Mouse (Mus musculus): ENCODE measurements around the gene Sec24a.
A peak's percentile ranks its signal among the peaks of the same experiment; 100 is the strongest.
"Not testable (repeated sequence)": the region's sequence is repeated elsewhere in the genome, so short reads cannot be mapped to it uniquely, and the experiment has no call there.

Gene Sec24a

GRCm38 (mm10) chr11:51759941-51760657 lies 3.3 kb downstream of the Sec24a start:
- no peak for DNase-seq (ENCODE audit: low spot score)

GRCm38 (mm10) chr11:51759251-51759650 lies 4.2 kb downstream of the Sec24a start:
- no peak for DNase-seq (ENCODE audit: low spot score)

DNA sequence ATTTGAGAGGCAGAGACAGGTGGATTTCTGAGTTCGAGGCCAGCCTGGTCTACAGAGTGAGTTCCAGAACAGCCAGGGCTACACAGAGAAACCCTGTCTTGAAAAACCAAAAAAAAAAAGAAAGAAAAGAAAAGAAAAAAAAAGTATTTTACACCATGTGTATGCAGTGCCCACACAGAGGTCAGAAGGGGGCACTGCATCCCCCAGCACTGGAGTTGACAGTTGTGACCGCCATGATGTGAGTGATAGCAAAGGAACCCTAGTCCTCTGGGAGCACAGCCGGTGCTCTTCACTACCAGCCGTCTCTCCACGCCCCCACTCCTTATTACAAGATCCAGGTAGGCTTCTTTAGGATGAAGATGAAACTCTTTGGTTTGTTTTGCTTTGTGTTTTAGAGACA lies 5.2 kb downstream of the Sec24a start:
- DNase-seq (ENCODE audit: low spot score): not testable (repeated sequence)

- no peak for DNase-seq (ENCODE audit: low spot score)
Observed at GRCm38 (mm10) chr11:51757625-51758024, 5.8 kb downstream of the Sec24a start.

- DNase-seq (ENCODE audit: low spot score): no peak
Observed at GRCm38 (mm10) chr11:51757023-51757422, 6.4 kb downstream of the Sec24a start.

DNA sequence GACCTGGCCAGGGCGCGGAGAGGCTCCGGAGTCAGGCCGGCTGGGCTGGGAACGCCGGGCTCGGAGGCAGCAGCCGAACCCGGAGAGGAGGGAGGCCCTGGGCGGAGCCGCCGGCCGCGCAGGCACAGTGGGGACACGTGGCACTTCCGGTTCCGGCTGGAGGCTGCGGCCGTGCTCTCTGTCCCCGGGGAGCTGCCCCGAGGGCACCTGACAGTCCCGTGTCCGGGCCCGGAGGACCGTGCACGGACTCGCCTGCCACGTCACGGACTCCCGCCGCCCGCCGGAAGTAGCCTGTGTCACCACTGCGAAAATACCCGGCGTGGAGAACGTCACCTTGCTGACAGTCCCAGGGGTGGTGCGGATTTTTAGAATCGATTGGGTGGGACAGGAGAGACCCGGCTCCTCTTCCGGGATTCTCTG lies 7.1 kb downstream of the Sec24a start:
- peak; percentile 92 for DNase-seq (ENCODE audit: low spot score)

DNA sequence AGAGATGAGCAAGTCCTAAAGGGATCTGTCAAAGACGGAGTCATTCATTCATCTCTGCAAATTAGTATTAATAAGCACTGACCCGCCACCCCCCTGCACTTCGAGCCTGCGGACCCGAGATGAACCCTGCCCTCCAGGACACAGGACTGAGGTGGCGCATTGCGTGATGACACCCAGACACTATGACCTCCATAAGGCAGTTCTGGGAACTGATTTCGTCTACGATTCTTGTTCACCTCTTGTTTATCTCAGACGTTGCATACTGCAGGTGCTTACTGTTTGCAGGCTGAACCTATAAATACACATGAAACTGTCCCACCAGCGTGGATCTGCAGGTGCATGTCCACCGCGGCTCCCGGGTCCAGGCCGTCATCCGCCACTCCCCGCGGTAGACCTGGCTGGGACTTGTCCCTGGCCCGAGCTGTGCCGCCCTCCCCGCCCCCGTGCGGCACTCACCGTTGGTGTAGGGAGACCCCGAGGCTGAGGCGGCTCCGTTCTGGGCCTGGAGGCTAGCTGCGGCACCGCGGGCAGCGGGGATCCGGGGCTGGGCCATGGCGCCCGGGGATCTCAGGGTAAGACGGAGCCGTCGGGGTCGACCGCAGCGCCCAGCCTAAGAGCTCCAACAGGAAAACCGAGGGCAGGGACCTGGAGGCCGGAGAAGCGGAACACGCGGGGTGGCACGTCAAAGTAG lies 7.7 kb downstream of the Sec24a start:
- no peak for DNase-seq (ENCODE audit: low spot score)

GRCm38 (mm10) chr11:51751623-51752225 lies 11.7 kb downstream of the Sec24a start:
- not testable (repeated sequence) for DNase-seq (ENCODE audit: low spot score)

GRCm38 (mm10) chr11:51746096-51746495 lies 17.3 kb downstream of the Sec24a start:
- no peak for DNase-seq (ENCODE audit: low spot score)

- DNase-seq (ENCODE audit: low spot score): no peak
Observed at GRCm38 (mm10) chr11:51740701-51741100, 22.7 kb downstream of the Sec24a start.

DNA sequence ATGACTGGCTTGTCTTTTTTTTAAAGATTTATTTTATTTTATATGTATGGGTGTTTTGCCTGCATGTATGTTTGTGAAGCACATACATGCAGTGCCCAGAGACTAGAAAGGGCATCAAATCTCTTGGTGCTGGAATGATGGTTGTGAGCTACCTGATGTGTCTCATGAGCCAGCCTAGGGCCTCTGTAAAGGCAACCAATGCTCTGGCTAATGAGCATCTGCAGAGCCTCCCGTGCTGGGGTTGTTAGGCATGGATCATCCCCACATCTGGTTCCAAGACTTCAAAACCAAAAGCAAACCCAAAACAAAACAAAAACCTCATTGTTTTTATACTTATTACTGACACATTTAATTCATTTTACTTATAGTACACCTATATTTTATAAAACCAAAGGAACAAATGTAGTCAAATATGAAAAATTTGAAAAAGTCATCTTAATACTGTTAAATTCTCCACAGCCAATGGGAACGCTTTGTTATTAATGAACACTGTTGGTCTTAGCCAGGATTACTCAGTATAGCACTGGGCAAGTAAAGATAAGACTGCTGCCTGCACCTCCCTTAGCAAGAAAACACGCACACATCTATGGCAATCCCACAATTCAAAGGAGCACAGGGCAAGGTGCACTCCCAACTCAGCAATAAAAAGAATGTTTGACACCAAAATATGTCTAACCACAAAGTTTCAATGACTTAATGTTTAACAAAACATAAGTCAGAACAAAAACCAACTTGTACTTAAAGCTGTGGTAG lies 24.6 kb downstream of the Sec24a start:
- no peak for DNase-seq (ENCODE audit: low spot score)

DNA sequence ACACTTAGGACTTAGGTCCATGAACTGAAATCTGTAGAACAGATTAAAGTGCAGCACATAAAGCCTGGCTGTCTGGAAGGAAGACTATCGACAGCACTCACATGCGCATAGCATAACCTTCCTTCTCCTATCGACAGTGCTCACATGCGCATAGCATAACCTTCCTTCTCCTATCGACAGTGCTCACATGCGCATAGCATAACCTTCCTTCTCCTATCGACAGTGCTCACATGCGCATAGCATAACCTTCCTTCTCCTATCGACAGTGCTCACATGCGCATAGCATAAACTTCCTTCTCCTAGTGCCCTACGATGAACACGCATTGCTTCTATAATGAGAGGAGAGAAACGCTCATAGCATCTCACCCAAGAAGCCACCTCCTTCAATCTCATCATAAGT lies 29.2 kb downstream of the Sec24a start:
- not testable (repeated sequence) for DNase-seq (ENCODE audit: low spot score)

DNA sequence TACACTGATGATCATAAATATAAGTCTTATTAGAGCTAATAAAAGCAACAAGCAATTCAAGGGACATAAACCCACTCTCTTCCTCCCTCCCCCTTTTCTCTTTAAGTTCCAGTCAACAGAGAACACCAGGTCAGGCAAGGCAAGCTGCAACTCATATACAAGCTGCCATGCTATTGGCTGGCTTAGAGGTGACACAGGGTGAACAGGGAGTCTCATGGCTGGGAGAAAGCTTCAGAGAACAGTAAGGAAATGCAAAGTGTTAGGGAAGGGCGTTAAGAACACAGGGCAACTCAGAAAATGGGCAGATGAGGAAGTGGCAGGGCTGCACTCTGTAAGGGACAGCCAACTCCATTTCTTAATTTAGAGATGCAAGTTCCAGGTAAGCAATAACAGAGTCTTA lies 30.6 kb downstream of the Sec24a start:
- DNase-seq (ENCODE audit: low spot score): no peak

DNA sequence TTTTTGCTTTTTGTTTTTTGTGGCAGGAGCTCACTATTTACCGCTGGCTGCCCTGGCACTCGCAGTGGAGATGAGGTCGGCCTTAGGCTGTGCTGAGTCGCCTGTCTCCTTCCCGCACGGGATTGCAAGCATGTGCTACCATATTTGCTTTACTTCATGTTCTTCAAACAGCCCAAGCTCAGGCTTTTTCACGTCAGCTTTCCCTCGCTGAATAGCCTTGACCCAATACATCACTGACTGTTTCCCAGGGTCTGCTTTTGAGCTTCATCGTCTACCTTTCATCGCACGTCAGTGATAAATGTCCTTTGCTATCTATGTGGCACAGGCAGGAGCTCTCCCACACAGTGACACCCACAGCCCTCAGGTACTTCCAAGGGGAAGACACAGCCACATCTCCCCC lies 42.4 kb downstream of the Sec24a start:
- DNase-seq (ENCODE audit: low spot score): no peak

DNA sequence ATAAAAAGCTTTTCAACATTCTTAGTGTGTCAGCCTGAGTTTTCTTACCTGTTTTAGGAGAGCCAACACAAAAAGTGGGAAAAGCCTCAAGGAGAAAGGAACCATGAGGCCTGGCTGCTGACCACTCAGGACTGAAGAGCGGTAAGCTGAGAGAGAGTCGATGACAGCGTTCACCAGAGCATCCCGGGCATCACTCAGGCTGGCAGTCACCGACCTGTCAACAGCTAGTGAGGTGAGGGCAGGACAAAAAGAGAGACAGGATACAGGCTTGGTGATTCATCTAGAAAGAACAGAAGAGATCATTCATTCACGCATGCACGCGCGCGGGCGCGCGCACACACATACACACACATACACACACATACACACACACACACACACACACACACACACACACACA lies 56.4 kb downstream of the Sec24a start:
- no peak for DNase-seq (ENCODE audit: low spot score)

GRCm38 (mm10) chr11:51706451-51706850 lies 57.0 kb downstream of the Sec24a start:
- DNase-seq (ENCODE audit: low spot score): no peak

DNA sequence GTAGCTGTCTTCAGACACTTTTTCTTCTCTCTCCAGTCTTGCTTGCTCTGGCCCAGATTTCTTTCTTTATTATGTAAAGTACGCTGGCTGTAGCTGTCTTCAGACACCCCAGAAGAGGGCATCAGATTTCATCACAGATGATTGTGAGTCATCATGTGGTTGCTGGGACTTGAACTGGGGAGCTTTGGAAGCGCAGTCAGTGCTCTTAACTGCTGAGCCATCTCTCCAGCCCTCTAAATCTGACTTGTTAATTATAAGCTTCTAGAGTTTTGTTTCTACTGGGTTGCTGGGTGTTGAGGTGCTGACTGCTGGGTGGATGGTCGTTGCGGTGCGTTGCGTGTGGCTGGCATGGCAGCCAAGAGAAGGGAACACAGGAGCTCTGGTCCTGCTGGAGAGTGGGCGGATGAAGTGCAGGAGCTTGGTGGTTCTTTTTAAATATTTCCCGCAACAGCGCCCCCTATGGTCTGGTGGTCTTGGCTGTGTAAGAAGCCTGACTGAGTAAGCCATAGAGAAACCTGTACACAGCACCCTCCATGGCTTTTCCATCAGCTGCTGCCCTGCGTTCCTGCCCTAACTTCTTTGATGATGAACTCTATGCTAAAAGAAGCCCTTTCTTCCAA lies 59.9 kb downstream of the Sec24a start:
- peak; percentile 31 for DNase-seq (ENCODE audit: low spot score)

- no peak for DNase-seq (ENCODE audit: low spot score)
Observed at GRCm38 (mm10) chr11:51702831-51703230, 60.6 kb downstream of the Sec24a start.

DNA sequence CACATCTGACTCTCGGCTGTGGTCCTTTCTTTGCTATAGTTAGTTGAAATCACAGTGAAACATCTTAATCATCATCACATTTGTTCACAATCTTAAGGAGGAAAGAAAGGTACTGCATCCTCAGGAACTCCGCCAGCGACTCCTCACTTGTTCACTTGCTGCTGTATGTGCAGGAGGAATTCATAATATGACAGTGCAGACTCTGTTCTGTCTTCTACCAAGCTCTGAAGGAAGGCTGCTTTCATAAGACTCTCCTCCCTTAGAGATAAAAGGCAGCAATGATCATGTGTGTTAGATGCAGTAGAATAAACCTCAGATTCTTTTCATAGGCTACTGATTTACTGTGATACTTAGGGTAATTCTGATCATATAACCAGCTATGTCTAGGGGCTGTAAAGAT lies 68.5 kb downstream of the Sec24a start:
- no peak for DNase-seq (ENCODE audit: low spot score)

- not testable (repeated sequence) for DNase-seq (ENCODE audit: low spot score)
Observed at GRCm38 (mm10) chr11:51690597-51690996, 72.8 kb downstream of the Sec24a start.

GRCm38 (mm10) chr11:51689343-51689742 lies 74.1 kb downstream of the Sec24a start:
- DNase-seq (ENCODE audit: low spot score): no peak
